Mouse (Mus musculus): ENCODE results near the gene Foxn3.

Foxn3 gene

DNA sequence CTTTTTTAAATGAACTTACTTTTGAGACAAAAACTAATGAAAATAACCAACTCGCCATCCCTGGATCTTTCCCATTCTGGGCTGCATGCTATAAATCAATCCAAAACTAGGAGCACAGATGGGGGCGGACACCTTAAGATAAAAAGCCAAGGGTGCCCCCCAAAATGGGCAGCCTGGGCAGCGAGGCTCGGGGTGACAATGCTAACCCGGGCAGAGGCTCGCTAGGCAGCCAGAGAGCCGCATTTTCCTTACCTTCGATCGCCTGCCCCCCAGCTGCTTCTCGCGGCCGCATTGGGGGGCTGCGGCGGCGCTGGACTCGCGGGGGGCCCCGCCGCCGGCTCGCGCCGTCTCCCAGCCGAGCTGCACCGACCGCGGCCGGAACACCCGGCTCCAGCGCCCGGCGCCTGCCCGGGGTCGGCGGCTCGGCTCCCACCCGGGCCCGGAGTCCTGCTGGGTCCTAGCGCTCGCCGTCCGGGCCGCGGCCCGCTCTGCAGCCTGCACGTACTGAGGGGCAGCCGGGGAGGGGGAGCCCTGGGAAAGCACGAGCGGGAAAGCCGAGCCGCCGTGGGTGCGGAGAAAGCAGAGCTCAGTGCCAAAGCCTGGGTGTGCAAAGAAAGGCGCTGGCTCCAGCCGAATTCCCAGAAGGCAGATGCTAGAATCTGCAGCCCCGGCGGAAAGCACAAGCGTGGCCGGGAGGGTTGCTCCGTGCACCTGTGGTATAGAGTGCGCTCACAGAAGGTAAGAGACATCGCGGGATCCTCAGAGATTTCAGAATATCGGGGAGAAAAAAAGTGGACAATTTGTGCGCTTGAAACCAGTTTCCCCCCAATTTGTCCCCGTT lies at the start of gene Foxn3:
Gene Foxn3 (minus strand): TSS at position 364 of the 841 bp plus-strand sequence.
- in situ Hi-C loops (cut with MboI, MseI) = no loop called here

DNA sequence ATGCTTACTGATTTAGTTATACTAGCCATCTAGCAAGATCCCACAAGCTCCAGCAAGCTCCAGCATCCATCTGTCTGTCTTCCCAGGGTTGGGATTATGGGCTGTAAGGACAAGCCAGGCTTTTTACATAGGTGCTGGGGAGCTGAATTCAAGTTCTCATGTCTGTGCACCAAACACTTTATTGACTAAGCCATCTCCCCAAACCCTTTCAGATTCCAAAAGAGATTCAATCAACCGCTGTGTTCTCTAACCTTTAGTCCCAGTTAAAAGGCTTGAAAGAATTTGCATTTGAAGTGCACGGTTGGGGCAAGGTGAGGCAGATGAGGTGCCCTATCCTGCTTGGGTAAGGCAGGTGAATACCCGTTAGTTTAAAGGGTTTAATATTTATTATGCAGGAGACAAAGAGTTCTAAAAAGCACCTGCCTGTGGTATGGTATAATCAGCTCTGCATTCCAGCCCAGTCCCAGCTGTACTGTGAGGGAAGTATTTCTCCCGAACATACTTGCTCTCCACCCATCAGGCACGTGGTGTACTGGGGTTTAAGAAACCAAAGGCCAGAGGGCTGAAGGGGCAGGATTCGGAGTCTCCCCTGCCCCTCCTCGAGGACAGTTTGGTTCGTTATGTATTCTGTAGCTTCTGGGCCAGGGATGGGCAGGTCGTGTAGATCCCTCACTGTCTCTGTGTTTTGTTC lies 48.9 kb upstream of the Foxn3 start:
- in situ Hi-C loops (cut with MboI, MseI) = loop anchor here (5.0 kb wide), 1 partner anchor 585 kb away; the partner anchor contains the start of gene Calm1

DNA sequence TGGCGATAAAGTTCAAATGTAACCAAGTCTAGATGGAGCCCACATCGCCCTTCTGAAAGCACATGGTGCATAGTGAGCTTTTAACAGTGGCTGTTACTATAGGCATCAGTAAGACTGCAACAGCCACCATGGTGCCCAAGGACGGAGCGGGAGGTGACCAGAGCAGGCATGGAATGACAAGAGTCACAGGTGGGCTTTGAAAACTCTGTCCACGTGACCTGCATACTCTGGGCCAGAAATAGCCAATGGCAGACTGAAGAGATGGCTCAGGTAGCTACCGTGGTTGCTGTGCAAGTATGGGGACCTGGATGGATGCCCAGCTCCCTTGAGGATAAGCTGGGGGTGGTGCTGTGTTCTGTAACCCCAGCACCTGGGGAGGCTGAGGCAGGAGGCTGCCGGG lies 47.5 kb upstream of the Foxn3 start:
- in situ Hi-C loops (cut with MboI, MseI) = loop anchor here (5.0 kb wide), 1 partner anchor 586 kb away; the partner anchor contains the start of gene Calm1

DNA sequence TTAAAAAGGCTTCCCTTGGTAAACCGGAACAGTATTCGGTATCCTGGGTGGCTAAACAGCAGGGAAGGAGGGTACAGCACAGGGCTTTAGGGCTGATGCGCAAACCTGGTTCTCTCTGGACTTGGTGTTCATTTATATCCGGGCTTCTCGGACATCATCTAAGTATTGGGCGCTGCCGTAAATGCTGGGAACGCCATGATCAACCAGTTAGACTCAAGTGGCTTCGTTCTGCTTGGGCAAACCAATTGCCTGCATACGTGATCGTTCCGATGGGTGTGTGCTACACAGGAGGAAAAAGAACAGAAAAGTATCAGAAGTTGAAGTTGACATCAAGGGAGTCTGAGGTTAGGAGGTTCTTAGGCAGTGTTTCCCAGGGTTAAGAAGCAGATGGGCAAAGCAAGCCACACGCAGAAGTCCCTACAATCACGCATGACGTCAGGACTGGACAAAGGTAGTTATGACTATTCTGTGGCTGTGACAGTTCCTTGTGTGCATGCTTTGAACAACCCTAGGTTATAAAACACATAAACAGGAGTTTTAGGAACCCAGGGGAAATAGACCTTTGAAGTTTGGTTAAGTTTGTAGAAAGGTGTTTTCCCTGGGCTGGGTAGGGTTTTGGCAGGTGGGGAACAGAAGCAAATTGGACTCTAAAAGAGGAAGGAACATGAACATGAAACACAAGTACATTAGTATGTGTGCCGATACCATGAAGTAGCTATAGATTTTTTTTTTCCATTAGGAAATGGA lies 46.9 kb upstream of the Foxn3 start:
- in situ Hi-C loops (cut with MboI, MseI) = loop anchor here (5.0 kb wide), 1 partner anchor 587 kb away; the partner anchor contains the start of gene Calm1

DNA sequence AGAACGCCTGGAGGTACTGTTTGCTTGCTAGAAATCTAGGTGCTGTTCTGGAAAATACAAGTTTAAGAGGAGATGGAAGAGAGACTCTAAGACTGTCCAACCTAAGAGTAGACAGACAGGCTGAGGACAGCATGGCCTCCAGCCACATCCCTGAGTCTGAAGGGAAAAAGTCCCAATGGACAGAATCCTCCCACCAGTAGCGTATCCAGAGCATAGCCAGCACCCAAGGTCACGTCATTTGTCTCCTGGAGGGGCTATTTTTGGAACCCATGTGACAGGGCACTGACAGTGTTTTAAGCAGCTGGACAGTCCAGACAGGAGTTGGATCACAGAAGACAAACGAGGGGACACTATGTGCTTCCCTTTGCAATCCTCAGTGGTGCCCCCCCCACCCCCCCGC lies 46.3 kb upstream of the Foxn3 start:
- in situ Hi-C loops (cut with MboI, MseI) = loop anchor here (5.0 kb wide), 1 partner anchor 588 kb away; the partner anchor contains the start of gene Calm1

DNA sequence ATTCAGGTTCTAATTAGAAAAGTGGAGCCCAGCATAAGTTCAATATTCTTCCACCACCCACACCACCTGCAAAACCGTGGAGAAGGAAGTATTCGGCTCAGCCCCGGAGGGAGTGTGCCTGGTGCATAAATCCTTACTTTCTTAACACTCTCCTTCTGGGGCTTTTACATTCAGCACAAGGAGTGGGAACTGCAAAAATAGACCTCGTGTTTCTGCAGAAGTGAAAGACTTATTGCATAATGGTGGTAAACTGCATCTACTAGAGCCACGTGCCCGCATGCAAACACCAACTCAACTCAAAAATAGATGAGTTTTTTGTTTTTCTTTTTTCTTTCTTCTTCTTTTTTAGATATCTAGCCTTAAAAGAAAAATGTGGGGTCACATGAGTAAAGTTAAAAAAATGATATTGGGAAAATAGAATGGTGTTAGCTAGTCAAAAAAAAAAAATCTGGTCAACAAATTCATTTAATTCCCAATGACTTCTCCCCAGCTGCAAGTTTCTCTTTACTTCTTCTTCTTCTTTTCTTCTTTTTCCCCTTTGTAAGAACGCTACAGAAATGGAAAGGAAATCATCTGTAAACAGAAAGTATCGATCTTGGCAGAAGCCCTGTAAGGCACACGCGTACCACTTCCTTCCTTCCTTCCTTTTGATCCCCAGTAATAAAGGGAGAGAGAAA lies 45.0 kb upstream of the Foxn3 start:
- in situ Hi-C loops (cut with MboI, MseI) = no loop called here

DNA sequence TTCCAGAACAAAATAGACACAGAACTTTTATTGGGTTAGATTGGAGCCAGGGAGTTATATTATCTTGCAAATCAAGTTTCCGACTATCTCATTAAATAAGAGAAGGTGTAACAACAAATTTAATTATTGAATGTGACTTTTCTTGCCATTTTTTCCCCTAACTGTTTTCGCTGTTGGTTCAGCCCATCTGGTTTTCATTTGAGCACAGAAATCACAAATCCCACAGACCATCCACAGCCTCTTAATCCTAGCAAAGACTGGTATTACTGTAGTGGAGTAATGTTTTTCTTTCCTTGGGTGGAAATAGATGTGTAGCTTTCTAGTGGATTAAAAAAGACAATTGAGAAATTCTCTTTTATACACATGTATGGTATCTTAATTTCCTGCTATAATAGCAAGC lies 40.0 kb upstream of the Foxn3 start:
- in situ Hi-C loops (cut with MboI, MseI) = no loop called here

DNA sequence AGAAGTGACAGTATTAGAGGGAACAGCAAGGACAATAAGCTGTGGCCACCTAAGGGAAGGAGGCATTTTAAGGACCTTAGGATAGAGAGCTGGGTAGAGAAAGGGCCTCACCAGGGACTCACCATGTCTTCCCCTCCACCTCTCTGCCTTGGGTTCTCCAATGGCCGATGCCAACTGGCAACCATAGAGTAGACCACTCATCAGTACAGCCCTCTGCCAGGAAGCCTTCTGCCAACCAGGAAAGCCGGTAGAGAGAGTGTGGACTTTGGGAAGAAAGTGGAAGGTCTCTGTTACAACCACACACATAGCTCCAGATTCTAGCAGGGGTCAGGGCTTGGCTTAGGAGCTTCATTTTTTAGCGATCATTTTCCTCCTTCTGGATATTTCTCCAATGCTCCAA lies 38.5 kb upstream of the Foxn3 start:
- in situ Hi-C loops (cut with MboI, MseI) = no loop called here

DNA sequence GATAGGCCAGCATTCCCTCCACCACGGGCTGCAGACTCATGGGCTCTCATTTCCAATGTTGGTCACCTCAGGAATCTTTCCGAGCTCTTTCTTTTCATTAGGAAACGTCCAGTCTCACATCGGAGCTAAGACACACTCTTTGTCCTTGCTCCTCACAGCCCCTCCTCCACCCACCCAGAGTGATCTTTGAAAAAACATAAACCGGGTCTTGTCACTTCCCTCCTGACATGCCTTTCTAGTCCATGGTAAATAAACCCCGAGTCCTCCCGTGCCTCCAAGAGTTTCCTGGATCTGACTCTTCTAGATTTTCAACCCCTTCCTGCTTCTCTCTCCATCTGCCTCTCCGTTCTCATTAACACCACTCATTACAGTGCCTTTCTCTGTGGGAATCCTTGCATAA lies 38.0 kb upstream of the Foxn3 start:
- in situ Hi-C loops (cut with MboI, MseI) = no loop called here

DNA sequence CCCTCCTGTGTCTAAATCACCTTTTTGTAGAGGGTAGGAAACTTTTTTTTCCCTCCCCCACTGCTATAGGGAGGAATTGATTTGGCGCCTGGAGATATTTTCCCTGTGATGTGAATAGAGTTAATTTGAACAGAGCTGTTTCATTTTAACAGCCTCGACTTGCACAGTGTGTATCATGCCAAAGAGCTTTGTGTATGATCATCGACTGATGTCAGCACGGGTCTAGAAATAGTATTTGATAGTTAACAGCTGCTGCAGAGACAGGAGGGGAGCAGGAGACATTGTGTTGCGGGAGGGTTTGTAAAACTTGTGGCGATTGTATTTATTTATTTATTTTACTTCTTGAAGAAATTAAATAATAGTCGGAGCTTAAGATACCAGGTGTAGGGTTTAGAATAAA lies 36.2 kb upstream of the Foxn3 start:
- in situ Hi-C loops (cut with MboI, MseI) = no loop called here

DNA sequence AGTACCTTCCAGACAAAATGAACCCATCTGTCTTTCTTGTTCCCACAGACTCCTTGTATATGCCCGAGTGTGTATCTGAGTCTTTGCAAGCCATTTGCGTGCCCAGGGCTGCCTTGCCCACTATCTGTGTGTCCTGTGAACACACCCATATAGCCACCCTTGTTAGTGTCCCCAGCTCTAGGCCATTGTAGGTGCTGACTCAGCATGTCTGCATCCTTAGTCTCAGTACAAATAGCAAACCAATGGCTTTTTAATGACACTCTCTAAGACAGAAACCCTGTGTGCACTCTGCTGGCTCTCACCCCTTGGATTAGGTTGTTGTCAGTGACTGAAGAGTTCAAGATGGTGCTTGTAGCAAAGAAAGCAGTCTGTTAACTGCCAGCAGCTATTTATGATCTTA lies 33.0 kb upstream of the Foxn3 start:
- in situ Hi-C loops (cut with MboI, MseI) = no loop called here

DNA sequence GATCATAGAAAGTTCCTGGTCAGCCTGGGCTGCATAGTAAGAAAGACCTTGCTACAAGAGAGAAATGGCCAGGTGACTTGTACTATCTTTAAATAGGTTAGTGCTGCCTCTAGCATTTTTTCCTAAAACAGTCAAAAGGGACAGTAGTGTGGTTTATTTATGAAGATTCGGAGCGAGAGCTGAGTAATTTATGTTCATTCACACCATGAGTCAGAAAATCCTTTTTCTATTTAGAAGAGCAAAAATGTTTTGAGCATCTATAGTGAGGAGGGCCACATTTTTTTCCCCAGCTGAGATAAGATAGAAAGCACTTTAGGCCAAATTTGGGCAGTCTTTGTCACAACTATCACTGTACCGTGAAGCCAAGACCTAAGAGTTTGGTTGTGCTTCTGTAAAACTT lies 24.0 kb upstream of the Foxn3 start:
- in situ Hi-C loops (cut with MboI, MseI) = no loop called here

DNA sequence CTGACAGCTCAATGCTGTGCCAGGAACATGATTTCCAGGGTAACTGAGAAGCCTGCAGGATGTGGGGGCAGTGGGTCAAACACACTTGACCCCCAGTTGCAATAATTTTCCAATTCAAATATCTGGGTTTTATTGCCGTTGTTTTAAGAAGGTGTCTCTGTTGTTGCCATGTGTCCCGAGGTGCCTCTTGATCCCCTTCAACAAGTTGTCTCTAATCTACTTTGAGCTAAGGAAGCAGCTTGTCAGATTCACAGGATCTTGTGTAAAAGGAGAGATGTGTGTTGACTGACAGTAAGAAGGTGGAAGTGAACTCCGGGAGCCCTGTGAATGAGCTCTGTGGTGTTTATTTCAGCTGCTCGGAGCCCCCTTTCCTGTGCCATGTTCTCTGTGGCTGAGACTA lies 16.6 kb upstream of the Foxn3 start:
- in situ Hi-C loops (cut with MboI, MseI) = loop anchor here (5.0 kb wide), 1 partner anchor 47 kb away; no protein-coding TSS in a partner anchor

DNA sequence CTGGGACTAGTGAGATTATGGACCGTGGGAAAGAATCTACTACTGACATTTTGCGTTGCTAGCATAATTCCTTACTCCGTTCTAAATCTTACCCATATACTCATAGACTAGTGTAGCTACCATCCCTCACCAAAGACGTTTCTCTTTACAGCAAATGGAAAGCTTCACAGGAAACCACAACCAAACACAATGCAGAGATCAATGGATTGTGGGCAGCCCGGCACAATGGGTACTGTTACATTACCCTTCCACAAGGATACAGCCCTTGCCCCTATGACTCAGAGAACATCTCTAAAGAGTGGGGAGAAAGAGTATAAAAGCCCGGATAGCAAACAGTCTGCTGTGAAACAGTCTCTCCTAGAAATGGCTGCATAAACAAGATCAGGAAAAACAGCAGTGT lies 13.3 kb upstream of the Foxn3 start:
- in situ Hi-C loops (cut with MboI, MseI) = loop anchor here (5.0 kb wide), 1 partner anchor 51 kb away; no protein-coding TSS in a partner anchor

DNA sequence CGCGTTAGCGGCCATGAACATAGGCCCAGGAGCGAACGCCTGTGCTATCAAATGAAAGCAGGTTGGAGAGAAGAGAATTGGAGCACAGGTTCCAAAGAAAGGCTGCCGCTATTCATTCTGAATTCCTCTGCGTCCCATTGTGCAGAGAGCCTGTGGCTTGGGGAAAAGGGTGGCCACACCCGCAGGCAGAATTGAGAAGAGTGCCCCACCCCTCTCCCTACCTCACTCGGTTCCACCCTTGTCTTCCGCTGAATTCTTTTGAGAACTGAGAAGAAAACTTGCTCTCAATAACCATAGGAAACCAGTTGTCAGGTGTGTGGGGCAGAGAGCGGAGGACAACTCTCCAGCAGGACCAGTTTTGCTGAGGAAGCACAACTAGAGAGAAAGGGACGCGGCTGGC lies 10.9 kb upstream of the Foxn3 start:
- in situ Hi-C loops (cut with MboI, MseI) = no loop called here

DNA sequence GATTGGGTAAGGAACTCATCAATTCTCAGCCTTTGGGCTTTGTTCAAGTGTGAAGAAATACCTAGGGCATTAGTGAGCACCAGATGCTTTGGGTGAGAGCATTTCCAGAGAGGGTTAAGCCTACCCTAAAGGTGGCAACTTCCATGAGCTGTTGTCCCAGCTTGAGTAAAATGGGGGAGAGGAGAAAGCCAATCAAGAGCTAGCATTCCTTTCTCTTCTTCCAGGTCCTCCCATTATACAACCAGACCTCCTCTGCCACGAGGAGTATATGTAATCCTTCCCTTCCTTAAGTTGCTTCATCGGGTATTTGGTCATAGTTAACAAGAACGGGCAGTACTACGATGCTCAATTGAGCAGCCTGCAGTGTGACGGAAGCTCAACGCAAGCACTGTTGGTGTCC lies 9.7 kb upstream of the Foxn3 start:
- in situ Hi-C loops (cut with MboI, MseI) = no loop called here

DNA sequence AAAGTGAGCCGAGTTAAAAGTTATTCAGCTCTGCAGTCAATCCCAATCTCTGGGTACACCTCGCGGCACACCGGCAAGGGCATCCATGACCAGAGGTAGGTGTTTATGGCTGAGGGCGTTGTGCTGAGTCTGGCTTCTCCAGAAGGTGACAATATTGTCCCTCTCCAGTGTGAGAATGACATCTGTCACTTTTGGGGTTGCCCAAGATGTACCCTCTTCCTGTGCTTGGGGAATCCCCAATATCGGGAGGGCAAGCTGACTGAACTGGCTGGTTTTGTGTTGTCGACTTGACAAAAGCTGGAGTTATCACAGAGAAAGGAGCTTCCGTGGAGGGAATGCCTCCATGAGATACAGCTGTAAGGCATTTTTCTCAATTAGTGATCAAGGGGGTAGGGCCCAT lies 8.6 kb upstream of the Foxn3 start:
- in situ Hi-C loops (cut with MboI, MseI) = no loop called here

DNA sequence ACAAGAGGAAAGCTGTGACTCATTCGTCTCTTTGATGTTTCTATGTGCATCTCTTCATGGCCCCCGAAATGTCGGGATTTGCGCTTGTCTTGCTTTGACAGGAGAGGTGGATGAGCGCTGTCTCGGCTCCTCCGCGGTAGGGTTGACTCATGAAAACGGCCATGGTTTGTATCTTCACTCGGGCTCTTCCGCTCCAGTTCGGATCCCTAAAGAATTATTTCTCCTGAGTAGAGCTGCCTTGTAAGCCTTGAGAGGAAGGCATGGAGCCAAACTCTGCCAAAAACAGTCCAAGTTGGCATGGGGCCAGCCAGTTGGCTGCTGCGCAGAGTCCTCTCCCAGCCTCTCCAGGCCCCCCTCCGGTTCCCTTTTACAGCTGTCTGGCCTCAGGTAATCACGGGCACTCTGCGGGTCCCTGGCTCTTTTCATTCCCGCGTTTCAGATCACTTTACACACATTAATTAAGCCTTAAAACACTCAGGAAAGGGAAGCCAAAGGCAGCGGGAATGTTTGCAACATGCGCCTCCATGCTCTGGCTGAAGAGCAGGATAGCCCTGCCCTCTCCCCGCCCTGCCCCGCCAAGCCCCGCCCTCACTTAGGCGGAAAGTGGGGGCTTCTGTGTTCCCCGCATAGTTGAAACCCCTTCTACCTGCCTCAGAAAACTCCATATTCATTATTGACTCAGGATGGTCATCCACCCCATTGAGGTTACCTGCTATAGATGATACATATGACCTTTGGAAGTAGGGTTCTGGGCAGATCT lies 7.0 kb upstream of the Foxn3 start:
- in situ Hi-C loops (cut with MboI, MseI) = no loop called here

DNA sequence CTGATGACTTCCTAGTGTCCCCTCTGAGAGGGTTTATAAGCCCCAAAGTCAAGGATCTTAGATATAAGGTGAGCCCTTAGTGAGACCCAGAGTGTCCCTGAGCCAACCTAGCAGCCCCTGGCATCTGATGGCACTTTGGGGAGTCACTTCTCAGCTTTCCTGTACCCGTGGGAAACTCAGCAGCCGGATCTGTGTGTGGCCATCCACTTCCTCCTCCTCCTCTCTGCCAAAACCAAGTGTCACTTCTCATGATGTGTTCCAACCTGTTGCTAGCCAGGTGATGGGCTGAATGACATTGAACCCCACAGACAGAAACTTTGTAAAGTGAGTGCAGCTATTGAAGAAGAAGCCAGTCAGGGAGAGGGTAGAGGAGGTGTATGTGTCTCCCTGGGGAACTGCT lies 2.2 kb upstream of the Foxn3 start:
- in situ Hi-C loops (cut with MboI, MseI) = no loop called here

DNA sequence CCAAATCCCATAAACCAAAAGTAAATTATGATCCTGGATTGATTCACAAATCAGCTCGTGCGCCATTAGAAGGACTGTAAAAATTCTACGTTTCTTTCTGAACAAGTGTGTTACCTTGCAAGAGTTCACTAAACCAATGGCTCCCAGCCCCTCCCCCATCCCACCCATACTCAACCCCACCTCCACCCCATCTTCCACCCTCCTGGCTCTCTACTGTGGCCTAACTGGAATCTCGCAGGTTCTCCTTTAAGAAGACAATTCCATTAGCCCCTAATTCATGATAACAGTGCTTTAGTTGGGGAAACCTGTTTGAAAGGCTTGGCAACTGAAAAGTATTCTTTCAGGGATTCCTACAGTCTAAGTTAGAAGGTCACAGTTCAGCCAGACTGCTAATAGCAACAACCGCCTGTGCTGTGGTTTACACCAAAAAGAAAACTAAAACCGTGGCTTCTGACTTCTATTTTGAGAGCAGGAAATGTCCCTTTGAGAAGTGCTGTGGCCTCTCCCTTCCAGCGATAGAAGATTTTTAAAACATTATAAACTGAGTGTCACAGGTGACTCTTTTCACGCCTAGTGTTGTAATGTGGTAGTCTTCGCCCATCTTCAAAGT lies 1.0 kb upstream of the Foxn3 start:
- in situ Hi-C loops (cut with MboI, MseI) = no loop called here

DNA sequence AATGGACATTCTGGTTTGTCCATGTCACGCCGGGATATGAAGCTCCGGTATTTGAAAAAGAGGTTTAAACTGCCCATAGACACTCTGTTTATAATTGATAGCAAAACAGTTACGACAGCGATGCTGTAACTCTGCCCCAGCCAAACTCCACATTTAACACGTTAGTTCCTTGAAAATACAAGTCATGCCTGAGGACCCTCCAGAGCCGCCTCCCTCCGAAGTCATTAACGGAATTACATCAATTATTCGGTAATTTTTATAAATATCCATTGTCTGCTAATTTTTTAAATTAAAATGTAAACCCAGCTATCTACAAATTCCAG lies 554 bp downstream of the Foxn3 start:
- in situ Hi-C loops (cut with MboI, MseI) = no loop called here

All from T-helper 1 cell (primary cell).